Mouse (Mus musculus) heart, postnatal 0 days (tissue): ENCODE data around the gene Bcar3. TPM values are rescaled to one million over a fixed set of nuclear protein-coding genes. Genes with fewer than 3 reads are reported as not detected.

ENCODE experiments used
- ATAC-seq: fragments of 200-750 bp; cut with Nextera tagmentation; 2 replicates; pipeline ENCODE4 v1.8.0; 2017; ENCODE audit warnings: low read depth, moderate number of reproducible peaks, moderate library complexity; ENCODE audit not compliant: insufficient read depth
- DNase-seq: peaks from one replicate; pipeline ENCODE4 v3.0.0-alpha.2; 2016; ENCODE audit warnings: low spot score
- H3K27ac ChIP-seq: fragments of 300-500 bp; sonication (generic); 2 replicates; pipeline ENCODE4 v1.5.1; 2014; ENCODE audit warnings: low read depth, mild to moderate bottlenecking
- H3K27me3 ChIP-seq: fragments of 300-500 bp; sonication (generic); 2 replicates; pipeline ENCODE4 v1.6.1; 2014; ENCODE audit warnings: low read length, mixed read lengths; ENCODE audit not compliant: control insufficient read depth, insufficient read depth
- H3K36me3 ChIP-seq: fragments of 300-500 bp; sonication (generic); replicated peaks from 2 replicates; pipeline ENCODE4 v1.6.1; 2014; ENCODE audit warnings: low read length, mixed read lengths; ENCODE audit not compliant: control insufficient read depth, insufficient read depth
- H3K4me1 ChIP-seq: fragments of 300-500 bp; sonication (generic); 2 replicates; pipeline ENCODE4 v1.6.1; 2014; ENCODE audit warnings: antibody characterized with exemption; ENCODE audit not compliant: control insufficient read depth, insufficient read depth
- H3K4me2 ChIP-seq: fragments of 300-500 bp; sonication (generic); 2 replicates; pipeline ENCODE4 v1.6.1; 2014; ENCODE audit warnings: low read depth, mild to moderate bottlenecking, low read length, moderate library complexity
- H3K4me3 ChIP-seq: fragments of 300-500 bp; sonication (generic); 2 replicates; pipeline ENCODE4 v1.5.1; 2014; ENCODE audit warnings: low read depth, low read length
- H3K9ac ChIP-seq: fragments of 300-500 bp; sonication (generic); replicated peaks from 2 replicates; pipeline ENCODE4 v1.6.1; 2014; ENCODE audit warnings: low read depth, low read length, mixed read lengths
- H3K9me3 ChIP-seq: fragments of 300-500 bp; sonication (generic); replicated peaks from 2 replicates; pipeline ENCODE4 v1.6.1; 2016; ENCODE audit warnings: low read length; ENCODE audit not compliant: control insufficient read depth
- CTCF ChIP-seq: IDR thresholded peaks from 2 replicates; pipeline ENCODE4 v1.5.1; 2016; ENCODE audit warnings: antibody characterized with exemption, control low read depth, low read depth
- EP300 ChIP-seq: IDR thresholded peaks from 2 replicates; pipeline ENCODE4 v1.6.1; 2016; ENCODE audit warnings: antibody characterized with exemption, low read depth
- WGBS: fragments of 180-500 bp; shearing (Covaris S2); extraction: QIAGEN DNeasy Blood & Tissue Kit; methylation state at CpG from one replicate; pipeline ENCODE4 v1.1.7; 2014; 5-methylcytosine and 5-hydroxymethylcytosine counted together
- polyA plus RNA-seq: library from polyadenylated mRNA; unstranded; fragments of >200 nt; fragmentation: Nextera tagmentation; extraction: Ambion mirVana; gene quantifications from 2 replicates; pipeline ENCODE4 v1.2.1, GENCODE M21; 2015
- total RNA-seq: library from RNA; depleted of rRNA; stranded (reverse); fragments of >200 nt; gene quantifications from 2 replicates; pipeline ENCODE4 v1.2.3, GENCODE M21; 2014; ENCODE audit warnings: low replicate concordance

The Bcar3 gene
- total and polyA plus RNA-seq, 2 experiments from 2014 or later = 3.3 to 38.6 TPM

DNA sequence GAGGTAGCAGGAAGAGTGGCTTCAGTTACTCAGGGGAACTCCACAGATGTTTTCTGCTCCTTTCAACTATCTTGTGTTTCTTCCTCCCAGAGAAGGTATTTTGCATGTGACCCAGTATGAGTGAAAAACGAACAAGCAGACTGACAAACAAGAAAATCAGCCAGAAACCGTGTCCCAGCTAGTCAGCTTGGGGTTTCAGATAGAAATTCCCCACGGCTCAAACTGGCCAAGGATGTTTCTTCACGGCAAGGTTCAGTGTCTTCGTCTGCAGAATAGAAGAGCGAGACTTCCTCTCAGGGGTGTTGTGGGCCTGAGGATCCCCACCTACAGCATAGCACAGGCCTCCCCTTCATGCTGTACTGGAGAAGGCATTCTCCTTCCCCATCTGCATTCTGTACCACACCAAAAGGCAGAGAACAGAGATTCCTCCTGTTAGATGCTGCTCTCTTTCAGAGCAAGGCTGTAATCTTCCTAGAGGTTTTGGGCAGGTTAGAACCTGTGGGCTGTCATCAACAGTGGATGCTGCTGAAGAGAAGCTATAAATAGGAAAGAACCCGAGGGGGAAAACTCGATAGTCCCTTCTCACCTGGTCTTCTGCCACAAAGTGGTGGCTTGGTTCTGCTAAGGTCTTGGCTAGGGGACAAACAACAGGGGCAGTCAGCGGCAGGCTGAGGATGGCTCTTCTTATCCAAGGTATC, 110.1 kb downstream of the Bcar3 start:
- 63% methylated on average over 9 of the region's 9 CpGs for WGBS
- ATAC-seq = no peak
- H3K4me2 ChIP-seq = no peak overlapping the region
- H3K9me3 ChIP-seq = no peaks in the 10 kb centered on the region
- peaks cover 10% of the 10 kb centered on the region; the same call in 1 of the 2 replicates for H3K4me1 ChIP-seq
- H3K27ac ChIP-seq = no peak overlapping the region
- no peaks in the 10 kb centered on the region for H3K27me3 ChIP-seq
- H3K4me3 ChIP-seq = no peak overlapping the region
- no peak for DNase-seq
- no peak overlapping the region for H3K9ac ChIP-seq
- no peaks in the 10 kb centered on the region for H3K36me3 ChIP-seq
- TF ChIP-seq CTCF (no peak), EP300 (no peak)

DNA sequence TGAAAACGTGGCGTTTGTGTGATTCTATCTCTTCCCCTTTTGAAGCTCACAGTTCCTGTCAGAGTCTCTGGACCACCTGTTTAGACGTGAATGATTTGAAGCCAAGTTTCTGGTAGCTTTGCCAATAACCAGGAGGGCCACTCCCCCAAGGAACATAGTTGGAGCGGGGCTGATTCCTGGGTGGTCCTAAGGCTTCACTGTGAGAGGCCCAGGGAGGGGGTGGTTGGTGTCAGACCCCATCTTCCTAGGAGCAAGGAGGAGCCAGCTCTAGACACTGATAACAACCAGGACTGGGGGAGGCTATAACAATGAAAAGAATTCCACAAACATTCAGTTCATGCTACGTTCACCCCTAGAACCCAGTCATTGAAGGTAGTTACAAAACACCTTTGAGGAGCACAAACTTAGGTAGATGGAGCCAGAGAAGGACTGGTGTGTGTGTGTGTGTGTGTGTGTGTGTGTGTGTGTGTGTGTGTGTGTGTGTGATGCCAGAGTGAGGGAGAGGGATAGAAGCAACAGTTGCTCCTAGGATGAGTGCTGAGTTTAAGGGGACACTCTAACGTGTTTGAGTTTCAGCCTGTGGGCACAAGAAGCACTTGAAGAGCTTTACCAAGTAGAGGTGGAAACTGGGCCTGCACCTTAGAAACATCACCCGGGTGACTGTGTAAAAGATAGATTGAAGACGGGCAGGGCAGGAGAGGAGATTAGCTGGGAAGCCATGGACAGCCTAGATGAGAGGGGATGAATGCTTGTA, 111.4 kb downstream of the Bcar3 start:
- peaks cover 10% of the 10 kb centered on the region; the same call in 1 of the 2 replicates for H3K4me1 ChIP-seq
- no peak overlapping the region for H3K4me2 ChIP-seq
- H3K27ac ChIP-seq = no peak overlapping the region
- TF ChIP-seq CTCF = no peak
- no peak for TF ChIP-seq EP300
- H3K4me3 ChIP-seq = no peak overlapping the region
- no peak overlapping the region for H3K9ac ChIP-seq
- WGBS = 52% methylated on average over 8 of the region's 8 CpGs
- no peaks in the 10 kb centered on the region for H3K36me3 ChIP-seq
- DNase-seq (no peak), ATAC-seq (no peak)
- no peaks in the 10 kb centered on the region for H3K27me3 ChIP-seq
- H3K9me3 ChIP-seq = no peaks in the 10 kb centered on the region

DNA sequence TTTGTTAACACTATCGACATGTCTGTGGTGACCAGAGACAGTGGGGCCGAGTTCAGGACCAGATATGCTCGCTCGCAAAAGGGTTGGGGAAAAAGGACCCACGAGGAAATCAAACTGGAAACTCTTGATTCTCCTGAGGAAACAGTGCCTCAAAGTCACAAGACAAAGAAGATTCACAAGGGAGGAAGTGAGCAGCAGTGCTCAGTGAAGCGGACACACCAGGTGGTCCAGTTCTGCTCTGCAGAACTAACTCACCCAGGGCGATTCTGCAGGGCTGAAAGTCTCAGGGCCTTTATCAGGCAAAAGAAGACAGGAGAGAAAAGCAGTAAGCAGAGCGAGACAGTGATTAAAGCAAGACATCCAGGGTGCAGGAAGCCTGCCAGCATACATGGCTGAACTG, 112.5 kb downstream of the Bcar3 start:
- whole genome bisulfite sequencing = 70% methylated on average over 8 of the region's 8 CpGs
- H3K4me2 ChIP-seq = no peak overlapping the region
- H3K27me3 ChIP-seq = no peaks in the 10 kb centered on the region
- H3K9me3 ChIP-seq = no peaks in the 10 kb centered on the region
- peaks cover 10% of the 10 kb centered on the region; the same call in 1 of the 2 replicates for H3K4me1 ChIP-seq
- no peak overlapping the region for H3K4me3 ChIP-seq
- no peak for ATAC-seq
- DNase-seq = no peak
- no peak overlapping the region for H3K9ac ChIP-seq
- no peaks in the 10 kb centered on the region for H3K36me3 ChIP-seq
- H3K27ac ChIP-seq = no peak overlapping the region
- no peak for TF ChIP-seq EP300
- TF ChIP-seq CTCF = no peak

DNA sequence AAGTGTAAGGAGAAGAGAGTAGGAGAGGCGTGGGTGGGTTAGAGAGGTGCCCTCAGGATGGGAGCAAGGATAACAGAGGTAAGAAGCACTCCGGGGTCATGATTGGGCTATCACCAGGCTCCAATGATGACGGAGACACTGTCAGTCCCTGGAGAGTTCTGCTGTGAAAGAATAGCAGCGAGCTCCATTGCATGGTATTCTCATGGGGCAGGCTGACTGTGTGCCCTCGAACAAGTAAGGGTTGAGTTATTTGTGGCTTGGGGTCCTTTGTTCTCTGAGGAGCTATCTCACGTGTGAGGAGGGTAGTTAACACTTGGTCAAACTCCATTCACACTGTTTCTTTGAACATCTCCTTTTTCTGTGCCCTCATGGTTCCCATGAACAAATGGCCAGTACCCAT, 113.8 kb downstream of the Bcar3 start:
- no peaks in the 10 kb centered on the region for H3K27me3 ChIP-seq
- no peaks in the 10 kb centered on the region for H3K9me3 ChIP-seq
- DNase-seq (no peak), ATAC-seq (no peak)
- no peak overlapping the region for H3K4me3 ChIP-seq
- H3K36me3 ChIP-seq = no peaks in the 10 kb centered on the region
- no peak overlapping the region for H3K27ac ChIP-seq
- no peak overlapping the region for H3K9ac ChIP-seq
- H3K4me2 ChIP-seq = no peak overlapping the region
- 81% methylated on average over 6 of the region's 6 CpGs for WGBS
- no peaks in the 10 kb centered on the region for H3K4me1 ChIP-seq
- TF ChIP-seq CTCF (no peak), EP300 (no peak)

DNA sequence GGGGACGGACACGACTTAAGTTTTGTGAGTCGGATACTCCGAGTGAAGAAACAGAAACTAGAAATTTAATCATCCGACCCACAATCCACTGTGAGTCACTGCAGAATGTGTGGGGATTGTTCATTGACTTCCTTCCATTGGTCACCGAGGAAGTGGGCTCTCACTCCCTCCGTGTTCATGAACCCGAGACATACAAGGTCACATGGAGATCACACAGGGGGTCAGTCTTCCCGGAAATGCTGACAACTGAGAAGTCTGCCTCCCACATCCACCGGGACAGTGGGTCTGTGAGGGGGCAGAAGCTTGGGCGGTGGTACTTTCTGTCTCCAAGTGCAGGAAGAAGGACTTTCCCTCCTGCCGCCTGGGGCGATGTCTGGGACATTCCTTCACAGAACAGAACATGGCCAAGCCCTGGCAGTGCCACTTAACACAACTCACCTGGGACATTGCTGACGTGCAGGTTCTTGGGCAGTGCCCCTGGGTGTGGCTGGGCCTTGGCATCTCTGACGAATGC, 114.9 kb downstream of the Bcar3 start:
- ATAC-seq = peak; percentile 55
- no peak for TF ChIP-seq CTCF
- TF ChIP-seq EP300 = 0 out of 2 replicates have a peak, but pooled peaks have one; percentile 20
- WGBS = 64% methylated on average over 15 of the region's 15 CpGs
- H3K4me1 ChIP-seq = no peaks in the 10 kb centered on the region
- no peaks in the 10 kb centered on the region for H3K27me3 ChIP-seq
- H3K4me3 ChIP-seq = no peak overlapping the region
- H3K27ac ChIP-seq = no peak overlapping the region
- no peak for DNase-seq
- H3K36me3 ChIP-seq = no peaks in the 10 kb centered on the region
- no peak overlapping the region for H3K9ac ChIP-seq
- peak overlapping the region; percentile 28; the same call in 1 of the 2 replicates for H3K4me2 ChIP-seq
- H3K9me3 ChIP-seq = no peaks in the 10 kb centered on the region
